12 mouse cellular contexts compared by ENCODE assay signal in the genomic region with DNA sequence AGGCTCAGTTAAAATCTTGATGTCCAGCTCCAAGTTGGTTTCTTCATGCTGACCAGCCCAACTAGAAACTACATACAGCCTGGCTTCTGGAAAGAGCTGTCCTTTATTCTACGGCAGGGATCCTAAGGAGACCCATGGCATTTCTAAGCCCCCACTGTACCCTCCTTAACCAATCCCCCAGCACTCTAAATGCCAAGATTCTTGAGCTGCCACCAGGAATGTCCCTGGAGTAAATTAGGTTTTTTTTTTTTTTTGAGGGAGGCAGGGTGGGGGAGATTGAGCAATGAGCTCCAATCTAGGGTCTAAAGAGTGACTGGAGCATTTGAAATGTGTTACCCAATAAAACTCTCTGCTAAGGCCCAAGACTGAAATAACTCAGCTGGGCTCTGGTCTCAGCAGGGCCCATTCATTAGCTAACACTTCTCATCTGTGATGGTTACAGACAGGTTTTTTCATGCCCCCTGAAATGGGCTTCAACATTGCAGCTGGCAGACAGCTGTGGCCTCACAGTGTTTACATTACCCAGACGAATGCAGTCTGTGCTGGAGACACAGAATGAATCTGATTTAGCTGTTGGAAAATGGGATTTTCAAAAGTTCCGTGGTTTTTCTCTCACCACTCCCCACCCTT.
DNase-seq lines count a peak whose midpoint lies in the region; ATAC-seq lines count a peak whose summit lies in the region.
"Had no signal": no experiment of that assay in that cellular context is flagged by ENCODE, and none has a peak within 500 bp of the region (broad histone marks: within the 10 kb centered on the region; RNA-seq: fewer than 3 reads in every experiment).

No protein-coding gene starts in this region.

- H3K27me3 ChIP-seq in forebrain, embryonic 12.5 days = no peaks in the 10 kb centered on the region
- no peaks in the 10 kb centered on the region for H3K27me3 ChIP-seq in forebrain, embryonic 11.5 days (ENCODE audit: control insufficient read depth, insufficient read depth, low read length)
- H3K27me3 ChIP-seq: midbrain, embryonic 12.5 days had no signal

- H3K9me3 ChIP-seq in forebrain, embryonic 12.5 days = no peaks in the 10 kb centered on the region
- H3K9me3 ChIP-seq in forebrain, embryonic 11.5 days (ENCODE audit: control insufficient read depth, low read length) = no peaks in the 10 kb centered on the region
- H3K9me3 ChIP-seq: midbrain, embryonic 12.5 days had no signal

- no peak overlapping the region for H3K4me3 ChIP-seq in forebrain, embryonic 12.5 days (replicated peaks)
- no peak overlapping the region for H3K4me3 ChIP-seq in forebrain, embryonic 11.5 days (ENCODE audit: low read depth, low read length)
- H3K4me3 ChIP-seq: erythroblast, embryonic 14.5 days; midbrain, embryonic 12.5 days had no signal

- no peak overlapping the region for H3K4me2 ChIP-seq in forebrain, embryonic 12.5 days
- no peak overlapping the region for H3K4me2 ChIP-seq in forebrain, embryonic 11.5 days (ENCODE audit: low read depth, low read length, severe bottlenecking)
- H3K4me2 ChIP-seq: midbrain, embryonic 12.5 days had no signal

- peak; percentile 39; the same call in 1 of the 2 replicates for ATAC-seq in forebrain, embryonic 12.5 days (ENCODE audit: low FRiP score)
- ATAC-seq in forebrain, embryonic 11.5 days (replicated peaks; ENCODE audit: low FRiP score) = no peak
- ATAC-seq in monocyte, adult 5-6 weeks (replicated peaks; ENCODE audit: insufficient number of reproducible peaks, low FRiP score, low TSS enrichment, poor library complexity, severe bottlenecking) = no peak

- no peaks in the 10 kb centered on the region for H3K4me1 ChIP-seq in forebrain, embryonic 12.5 days
- no peaks in the 10 kb centered on the region for H3K4me1 ChIP-seq in forebrain, embryonic 11.5 days (replicated peaks; ENCODE audit: control insufficient read depth, insufficient read depth, low read length)
- H3K4me1 ChIP-seq: midbrain, embryonic 12.5 days had no signal

- no peaks in the 10 kb centered on the region for H3K36me3 ChIP-seq in forebrain, embryonic 12.5 days (replicated peaks)
- H3K36me3 ChIP-seq in forebrain, embryonic 11.5 days (ENCODE audit: control insufficient read depth, insufficient read depth, low read length) = no peaks in the 10 kb centered on the region
- H3K36me3 ChIP-seq: midbrain, embryonic 12.5 days had no signal

- H3K27ac ChIP-seq in forebrain, embryonic 12.5 days = no peak overlapping the region
- no peak overlapping the region for H3K27ac ChIP-seq in forebrain, embryonic 11.5 days (ENCODE audit: low read depth, low read length)
- H3K27ac ChIP-seq: midbrain, embryonic 12.5 days had no signal

- no peak for DNase-seq in forebrain, embryonic 11.5 days (ENCODE audit: low spot score)
- DNase-seq in 3T3-L1 (ENCODE audit: low read depth, low spot score) = peak; percentile 50
- DNase-seq in forelimb bud, embryonic 11.5 days (ENCODE audit: low read depth, low spot score) = peak; percentile 79
- peak; percentile 40 for DNase-seq in lung, postnatal 10 days
- DNase-seq in urinary bladder, postnatal 4 days (ENCODE audit: low spot score in 2 of 2) = no peak
- DNase-seq in frontal cortex, postnatal 36 days (ENCODE audit: low spot score in 2 of 2) = no peak
- DNase-seq: heart, postnatal 36 days; right cerebral cortex, postnatal 25 days had no signal

- H3K9ac ChIP-seq in forebrain, embryonic 12.5 days = no peak overlapping the region
- H3K9ac ChIP-seq in forebrain, embryonic 11.5 days (ENCODE audit: low read length) = no peak overlapping the region
- H3K9ac ChIP-seq: midbrain, embryonic 12.5 days had no signal

- WGBS in forebrain, embryonic 12.5 days = 26% methylated on average over 3 of the region's 3 CpGs
- 43% methylated on average over 3 of the region's 3 CpGs for WGBS in forebrain, embryonic 11.5 days

Comparison
In these comparisons a context has a peak if more than half of its experiments do, and no peak if none do; other contexts are left out.
1. DNase-seq: peak in 3T3-L1 (single experiment), forelimb bud, embryonic 11.5 days (single experiment) and lung, postnatal 10 days (single experiment); none in forebrain, embryonic 11.5 days (single experiment), urinary bladder, postnatal 4 days (0 of 2) and frontal cortex, postnatal 36 days (0 of 2).